Mouse (Mus musculus): ENCODE results near the gene Olfr1262.

The Olfr1262 gene

GRCm38 (mm10) chr2:89999845-90000244 is at the start of gene Olfr1262:
Olfr1262 (plus strand) TSS chr2:90000145.
- DNase-seq = no peak

- DNase-seq = no peak
Observed at GRCm38 (mm10) chr2:89974184-89974583, 25.8 kb upstream of the Olfr1262 start, which contains the start of gene Olfr1260. Olfr1260 (plus strand) TSS chr2:89974340.

- no peak for DNase-seq
Observed at GRCm38 (mm10) chr2:89977709-89978108, 22.2 kb upstream of the Olfr1262 start.

GRCm38 (mm10) chr2:89990921-89991320 is 9.0 kb upstream of the Olfr1262 start, which contains the start of gene Olfr1261:
Olfr1261 (plus strand) TSS chr2:89991221.
- no peak for DNase-seq

- no peak for DNase-seq
Observed at GRCm38 (mm10) chr2:90011831-90012230, 11.9 kb downstream of the Olfr1262 start, which contains the start of gene Olfr1263. Olfr1263 (plus strand) TSS chr2:90012131.

GRCm38 (mm10) chr2:90025477-90025876 is 25.5 kb downstream of the Olfr1262 start, which contains the start of gene Olfr1264:
Olfr1264 (minus strand) TSS chr2:90025577.
- no peak for DNase-seq

GRCm38 (mm10) chr2:90035037-90035436 is 35.1 kb downstream of the Olfr1262 start, which contains the start of gene Olfr1265:
Olfr1265 (plus strand) TSS chr2:90035337.
- DNase-seq = no peak
